Mouse (Mus musculus): ENCODE data around the gene Dgat2l6.

Dgat2l6 gene

GRCm38 (mm10) chrX:100509921-100510320 lies 14.7 kb upstream of the Dgat2l6 start:
- H3K27me3 ChIP-seq (ENCODE audit: insufficient read depth, low read length), result no peaks in the 10 kb centered on the region
- H3K9me3 ChIP-seq (ENCODE audit: low read length), result no peaks in the 10 kb centered on the region
- peaks cover 48% of the 10 kb centered on the region for H3K36me3 ChIP-seq (ENCODE audit: insufficient read depth, low read length)
- no peaks in the 10 kb centered on the region for H3K4me1 ChIP-seq (replicated peaks; ENCODE audit: low read depth, low read length)
- TF ChIP-seq POU5F1 (IDR thresholded peaks at IDR 0.05; ENCODE audit: borderline replicate concordance, low read length) (no peak), NANOG (IDR thresholded peaks at IDR 0.05; ENCODE audit: borderline replicate concordance, low read length) (no peak), CTCF (conservative IDR thresholded peaks at IDR 0.05; ENCODE audit: low read length) (no peak)
- H3K4me3 ChIP-seq (replicated peaks; ENCODE audit: low read length), result no peak overlapping the region

- no peak overlapping the region for H3K4me3 ChIP-seq (replicated peaks; ENCODE audit: low read length)
- H3K9me3 ChIP-seq (ENCODE audit: low read length), result no peaks in the 10 kb centered on the region
- no peaks in the 10 kb centered on the region for H3K27me3 ChIP-seq (ENCODE audit: insufficient read depth, low read length)
- TF ChIP-seq NANOG (IDR thresholded peaks at IDR 0.05; ENCODE audit: borderline replicate concordance, low read length) (no peak), POU5F1 (IDR thresholded peaks at IDR 0.05; ENCODE audit: borderline replicate concordance, low read length) (no peak), CTCF (conservative IDR thresholded peaks at IDR 0.05; ENCODE audit: low read length) (no peak)
- peaks cover 21% of the 10 kb centered on the region for H3K4me1 ChIP-seq (replicated peaks; ENCODE audit: low read depth, low read length)
- H3K36me3 ChIP-seq (ENCODE audit: insufficient read depth, low read length), result peaks cover 19% of the 10 kb centered on the region
Observed at GRCm38 (mm10) chrX:100516683-100517082, 8.0 kb upstream of the Dgat2l6 start.

- TF ChIP-seq CTCF (conservative IDR thresholded peaks at IDR 0.05; ENCODE audit: low read length) (no peak), POU5F1 (IDR thresholded peaks at IDR 0.05; ENCODE audit: borderline replicate concordance, low read length) (no peak), NANOG (IDR thresholded peaks at IDR 0.05; ENCODE audit: borderline replicate concordance, low read length) (no peak)
- H3K4me3 ChIP-seq (replicated peaks; ENCODE audit: low read length), result no peak overlapping the region
- no peaks in the 10 kb centered on the region for H3K9me3 ChIP-seq (ENCODE audit: low read length)
- peaks cover 21% of the 10 kb centered on the region for H3K4me1 ChIP-seq (replicated peaks; ENCODE audit: low read depth, low read length)
- H3K36me3 ChIP-seq (ENCODE audit: insufficient read depth, low read length), result peaks cover 14% of the 10 kb centered on the region
- H3K27me3 ChIP-seq (ENCODE audit: insufficient read depth, low read length), result no peaks in the 10 kb centered on the region
Observed at GRCm38 (mm10) chrX:100517626-100518025, 7.0 kb upstream of the Dgat2l6 start.

GRCm38 (mm10) chrX:100518532-100518931 lies 6.1 kb upstream of the Dgat2l6 start:
- Histone ChIP-seq H3K4me3 (replicated peaks; ENCODE audit: low read length) (no peak overlapping the region), H3K27me3 (ENCODE audit: insufficient read depth, low read length) (no peaks in the 10 kb centered on the region), H3K4me1 (replicated peaks; ENCODE audit: low read depth, low read length) (peaks cover 21% of the 10 kb centered on the region), H3K9me3 (ENCODE audit: low read length) (no peaks in the 10 kb centered on the region), H3K36me3 (ENCODE audit: insufficient read depth, low read length) (peaks cover 13% of the 10 kb centered on the region)
- no peak for TF ChIP-seq POU5F1 (IDR thresholded peaks at IDR 0.05; ENCODE audit: borderline replicate concordance, low read length)
- TF ChIP-seq CTCF (conservative IDR thresholded peaks at IDR 0.05; ENCODE audit: low read length), result no peak
- no peak for TF ChIP-seq NANOG (IDR thresholded peaks at IDR 0.05; ENCODE audit: borderline replicate concordance, low read length)

- Histone ChIP-seq H3K4me3 (replicated peaks; ENCODE audit: low read length) (no peak overlapping the region), H3K9me3 (ENCODE audit: low read length) (no peaks in the 10 kb centered on the region), H3K4me1 (replicated peaks; ENCODE audit: low read depth, low read length) (no peaks in the 10 kb centered on the region), H3K27me3 (ENCODE audit: insufficient read depth, low read length) (no peaks in the 10 kb centered on the region), H3K36me3 (ENCODE audit: insufficient read depth, low read length) (no peaks in the 10 kb centered on the region)
- no peak for TF ChIP-seq CTCF (conservative IDR thresholded peaks at IDR 0.05; ENCODE audit: low read length)
- TF ChIP-seq NANOG (IDR thresholded peaks at IDR 0.05; ENCODE audit: borderline replicate concordance, low read length), result no peak
- TF ChIP-seq POU5F1 (IDR thresholded peaks at IDR 0.05; ENCODE audit: borderline replicate concordance, low read length), result no peak
Observed at GRCm38 (mm10) chrX:100556026-100556425, 31.4 kb downstream of the Dgat2l6 start.

- TF ChIP-seq CTCF (conservative IDR thresholded peaks at IDR 0.05; ENCODE audit: low read length) (no peak), NANOG (IDR thresholded peaks at IDR 0.05; ENCODE audit: borderline replicate concordance, low read length) (no peak), POU5F1 (IDR thresholded peaks at IDR 0.05; ENCODE audit: borderline replicate concordance, low read length) (no peak)
- Histone ChIP-seq H3K27me3 (ENCODE audit: insufficient read depth, low read length) (no peaks in the 10 kb centered on the region), H3K4me1 (replicated peaks; ENCODE audit: low read depth, low read length) (no peaks in the 10 kb centered on the region)
Observed at GRCm38 (mm10) chrX:100565696-100566095, 41.1 kb downstream of the Dgat2l6 start.

GRCm38 (mm10) chrX:100571951-100572350 lies 47.3 kb downstream of the Dgat2l6 start, which contains the start of gene Awat1:
Gene Awat1 (plus strand): TSS chrX:100572251.
- Histone ChIP-seq H3K4me3 (replicated peaks; ENCODE audit: low read length) (no peak within 1 kb of the TSS), H3K27me3 (ENCODE audit: insufficient read depth, low read length) (no peaks in the 10 kb centered on the region), H3K36me3 (ENCODE audit: insufficient read depth, low read length) (no peaks in the 10 kb centered on the region), H3K9me3 (ENCODE audit: low read length) (no peaks in the 10 kb centered on the region), H3K4me1 (replicated peaks; ENCODE audit: low read depth, low read length) (no peaks in the 10 kb centered on the region)
- no peak for TF ChIP-seq POU5F1 (IDR thresholded peaks at IDR 0.05; ENCODE audit: borderline replicate concordance, low read length)
- TF ChIP-seq NANOG (IDR thresholded peaks at IDR 0.05; ENCODE audit: borderline replicate concordance, low read length), result no peak
- no peak for TF ChIP-seq CTCF (conservative IDR thresholded peaks at IDR 0.05; ENCODE audit: low read length)

More at GRCm38 (mm10) chrX:100565696-100566095, 41.1 kb downstream of the Dgat2l6 start:
- no peaks in the 10 kb centered on the region for H3K9me3 ChIP-seq (ENCODE audit: low read length)
- H3K36me3 ChIP-seq (ENCODE audit: insufficient read depth, low read length), result no peaks in the 10 kb centered on the region
- no peak overlapping the region for H3K4me3 ChIP-seq (replicated peaks; ENCODE audit: low read length)

- Histone ChIP-seq H3K4me1 (replicated peaks; ENCODE audit: low read depth, low read length) (no peaks in the 10 kb centered on the region), H3K4me3 (replicated peaks; ENCODE audit: low read length) (no peak within 1 kb of the TSS), H3K36me3 (ENCODE audit: insufficient read depth, low read length) (no peaks in the 10 kb centered on the region), H3K27me3 (ENCODE audit: insufficient read depth, low read length) (no peaks in the 10 kb centered on the region), H3K9me3 (ENCODE audit: low read length) (no peaks in the 10 kb centered on the region)
- TF ChIP-seq NANOG (IDR thresholded peaks at IDR 0.05; ENCODE audit: borderline replicate concordance, low read length) (no peak), CTCF (conservative IDR thresholded peaks at IDR 0.05; ENCODE audit: low read length) (no peak), POU5F1 (IDR thresholded peaks at IDR 0.05; ENCODE audit: borderline replicate concordance, low read length) (no peak)
Observed at GRCm38 (mm10) chrX:100594791-100595190, 70.2 kb downstream of the Dgat2l6 start, which contains the start of gene P2ry4. Gene P2ry4 (minus strand): TSS chrX:100594869.
